Mouse (Mus musculus) layer of hippocampus, adult 2 months (tissue): ENCODE measurements around the gene Tssk1. TPM values are rescaled to one million over a fixed set of nuclear protein-coding genes. Genes with fewer than 3 reads are reported as not detected.

Experiments used
- DNase-seq, 2 experiments: peaks; one replicate each; pipeline ENCODE4 v3.0.0; 2022; ENCODE audit warnings: low spot score in 2 of 2
- H3K27ac ChIP-seq: fragments of 200-600 bp; 2 replicates; pipeline ENCODE4 v1.8.1; 2022
- H3K4me3 ChIP-seq: fragments of 200-600 bp; 2 replicates; pipeline ENCODE4 v1.8.1; 2022; ENCODE audit warnings: mild to moderate bottlenecking
- CTCF ChIP-seq: fragments of 200-600 bp; conservative IDR thresholded peaks from 2 replicates; pipeline ENCODE4 v1.8.1; 2022; ENCODE audit warnings: antibody characterized with exemption, mild to moderate bottlenecking, moderate library complexity
- total RNA-seq, 2 experiments: library from RNA; stranded (reverse); gene quantifications; 2 replicates each; pipeline ENCODE4 v1.2.3; 2021

The Tssk1 gene
- total RNA-seq, 2 experiments from 2014 or later = not detected

- no peak overlapping the region for H3K4me3 ChIP-seq
- TF ChIP-seq CTCF = no peak
- no peak overlapping the region; the same call in 1 of the 2 replicates for H3K27ac ChIP-seq
- no peak for DNase-seq
Measured at GRCm38 (mm10) chr16:17879571-17879970, 14.5 kb upstream of the Tssk1 start.

- no peak for TF ChIP-seq CTCF
- H3K27ac ChIP-seq = no peak overlapping the region
- no peak for DNase-seq
- no peak overlapping the region for H3K4me3 ChIP-seq
Measured at GRCm38 (mm10) chr16:17882196-17882595, 11.8 kb upstream of the Tssk1 start.

- DNase-seq = no peak
- TF ChIP-seq CTCF = no peak
- Histone ChIP-seq H3K4me3 (no peak overlapping the region), H3K27ac (no peak overlapping the region)
Measured at GRCm38 (mm10) chr16:17884116-17884515, 9.9 kb upstream of the Tssk1 start.

GRCm38 (mm10) chr16:17889689-17890341 is 4.2 kb upstream of the Tssk1 start:
- TF ChIP-seq CTCF = no peak
- H3K27ac ChIP-seq = peak overlapping the region; percentile 4; the same call in 1 of the 2 replicates
- H3K4me3 ChIP-seq = peak overlapping the region; percentile 85
- no peak for DNase-seq

- no peak for DNase-seq
- no peak for TF ChIP-seq CTCF
- Histone ChIP-seq H3K27ac (peak overlapping the region; percentile 4; the same call in 1 of the 2 replicates), H3K4me3 (peak overlapping the region; percentile 85)
Measured at GRCm38 (mm10) chr16:17890342-17890727, 3.7 kb upstream of the Tssk1 start.

GRCm38 (mm10) chr16:17890917-17891566 is 3.0 kb upstream of the Tssk1 start:
- TF ChIP-seq CTCF = no peak
- peak; percentile 25 to 53 for DNase-seq
- peak overlapping the region; percentile 85 for H3K4me3 ChIP-seq
- peak overlapping the region; percentile 95 for H3K27ac ChIP-seq

GRCm38 (mm10) chr16:17891567-17891959 is 2.5 kb upstream of the Tssk1 start, which contains the start of gene Gm20518:
Gene Gm20518 (minus strand): TSS chr16:17891671.
- no peak; the same call in none of the 2 replicates for TF ChIP-seq CTCF
- Histone ChIP-seq H3K27ac (peak within 1 kb of the TSS; percentile 95), H3K4me3 (peak within 1 kb of the TSS; percentile 85)
- peak; percentile 99 for DNase-seq

GRCm38 (mm10) chr16:17892606-17893005 is 1.4 kb upstream of the Tssk1 start:
- peak overlapping the region; percentile 88 for H3K27ac ChIP-seq
- no peak for DNase-seq
- no peak for TF ChIP-seq CTCF
- no peak overlapping the region for H3K4me3 ChIP-seq

- no peak overlapping the region for H3K4me3 ChIP-seq
- DNase-seq = no peak
- TF ChIP-seq CTCF = no peak
- H3K27ac ChIP-seq = no peak overlapping the region
Measured at GRCm38 (mm10) chr16:17896091-17896490, 2.1 kb downstream of the Tssk1 start.

- H3K4me3 ChIP-seq = no peak within 1 kb of the TSS
- TF ChIP-seq CTCF = no peak
- H3K27ac ChIP-seq = no peak within 1 kb of the TSS
- DNase-seq = no peak
Measured at GRCm38 (mm10) chr16:17898462-17898861, 4.4 kb downstream of the Tssk1 start, which contains the start of the genes Dgcr2 and Tssk2. Gene Dgcr2 (minus strand): TSS chr16:17898562. Gene Tssk2 (plus strand): TSS chr16:17898637.

GRCm38 (mm10) chr16:17911052-17911595 is 17.1 kb downstream of the Tssk1 start, which contains the start of gene Ess2:
Gene Ess2 (minus strand): TSS chr16:17911348.
- peak; percentile 93 to 95 for DNase-seq
- Histone ChIP-seq H3K27ac (peak within 1 kb of the TSS; percentile 86), H3K4me3 (peak within 1 kb of the TSS; percentile 74)
- peak; percentile 99 for TF ChIP-seq CTCF

- no peak for TF ChIP-seq CTCF
- no peak for DNase-seq
- no peak within 1 kb of the TSS for H3K27ac ChIP-seq
- peak within 1 kb of the TSS; percentile 16 for H3K4me3 ChIP-seq
Measured at GRCm38 (mm10) chr16:17914307-17915249, 20.6 kb downstream of the Tssk1 start, which contains the start of gene Gsc2. Gene Gsc2 (minus strand): TSS chr16:17915059.
